Mouse (Mus musculus): ENCODE data around the gene Fam193a. TPM values are rescaled to one million over a fixed set of nuclear protein-coding genes. Genes with fewer than 3 reads are reported as not detected.

Gene Fam193a
- polyA plus RNA-seq, 1 experiment from 2014 or later, result 10.3 TPM

DNA sequence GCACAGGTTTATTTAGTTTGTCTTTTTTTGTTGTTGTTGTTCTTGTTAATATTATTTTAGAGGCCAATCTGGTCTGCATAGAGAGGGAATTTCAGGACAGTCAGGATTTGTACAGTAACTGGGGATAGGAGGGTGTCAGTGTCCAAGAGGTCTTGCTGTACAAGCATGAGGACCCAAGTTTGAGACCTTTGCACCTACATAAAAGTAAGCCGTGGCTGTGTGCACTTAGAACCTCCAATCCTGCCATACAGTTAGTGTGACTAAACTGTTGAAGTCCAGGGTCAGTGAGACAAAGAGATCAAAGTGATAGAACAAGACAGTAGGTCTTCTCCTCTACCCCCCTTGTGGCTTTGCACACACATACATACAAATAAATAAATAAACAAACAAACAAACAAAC lies 64.1 kb downstream of the Fam193a start:
- Histone ChIP-seq H3K27ac (ENCODE audit: low read length) (no peak overlapping the region), H3K36me3 (ENCODE audit: control insufficient read depth, insufficient read depth, low read length) (peaks cover 51% of the 10 kb centered on the region)
- WGBS, result 89% methylated on average over 1 of the region's 1 CpGs

DNA sequence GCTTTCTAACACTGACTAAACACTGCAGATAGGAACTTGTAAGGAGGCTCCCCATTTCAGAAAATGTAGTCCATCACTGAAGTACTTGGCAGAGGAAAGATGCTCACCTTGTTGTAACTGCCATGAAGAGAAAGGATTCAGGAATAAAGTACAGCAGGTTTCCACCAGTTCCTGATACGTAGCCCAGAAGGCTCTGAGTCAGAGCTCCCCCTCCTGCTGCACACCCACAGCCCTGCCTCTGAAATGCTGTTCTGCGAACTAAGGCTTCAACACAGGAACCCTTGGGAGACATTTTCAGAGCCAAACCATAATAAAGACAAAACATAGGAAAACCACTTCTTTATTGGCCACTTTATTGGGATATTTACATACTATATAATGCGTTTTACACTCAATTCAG lies 64.5 kb downstream of the Fam193a start:
- Histone ChIP-seq H3K4me2 (ENCODE audit: low read depth, low read length) (no peak overlapping the region), H3K27me3 (ENCODE audit: control insufficient read depth, insufficient read depth, low read depth, low read length) (no peaks in the 10 kb centered on the region), H3K4me3 (ENCODE audit: low read length) (no peak overlapping the region), H3K27ac (ENCODE audit: low read length) (no peak overlapping the region), H3K36me3 (ENCODE audit: control insufficient read depth, insufficient read depth, low read length) (peaks cover 54% of the 10 kb centered on the region), H3K4me1 (replicated peaks; ENCODE audit: control insufficient read depth, insufficient read depth, low read length) (0 out of 2 replicates have a peak, but pooled peaks cover 3% of the 10 kb centered on the region), H3K9me3 (ENCODE audit: control insufficient read depth, low read length) (no peaks in the 10 kb centered on the region), H3K9ac (ENCODE audit: low read length) (no peak overlapping the region)
- no peak for ATAC-seq (ENCODE audit: low read depth)
- WGBS, result 91% methylated on average over 3 of the region's 3 CpGs

More for the DNA sequence above, 64.1 kb downstream of the Fam193a start:
- Histone ChIP-seq H3K4me3 (ENCODE audit: low read length) (no peak overlapping the region), H3K9me3 (ENCODE audit: control insufficient read depth, low read length) (no peaks in the 10 kb centered on the region), H3K4me2 (ENCODE audit: low read depth, low read length) (no peak overlapping the region), H3K9ac (ENCODE audit: low read length) (no peak overlapping the region), H3K27me3 (ENCODE audit: control insufficient read depth, insufficient read depth, low read depth, low read length) (no peaks in the 10 kb centered on the region), H3K4me1 (replicated peaks; ENCODE audit: control insufficient read depth, insufficient read depth, low read length) (0 out of 2 replicates have a peak, but pooled peaks cover 3% of the 10 kb centered on the region)
- no peak for ATAC-seq (ENCODE audit: low read depth)

DNA sequence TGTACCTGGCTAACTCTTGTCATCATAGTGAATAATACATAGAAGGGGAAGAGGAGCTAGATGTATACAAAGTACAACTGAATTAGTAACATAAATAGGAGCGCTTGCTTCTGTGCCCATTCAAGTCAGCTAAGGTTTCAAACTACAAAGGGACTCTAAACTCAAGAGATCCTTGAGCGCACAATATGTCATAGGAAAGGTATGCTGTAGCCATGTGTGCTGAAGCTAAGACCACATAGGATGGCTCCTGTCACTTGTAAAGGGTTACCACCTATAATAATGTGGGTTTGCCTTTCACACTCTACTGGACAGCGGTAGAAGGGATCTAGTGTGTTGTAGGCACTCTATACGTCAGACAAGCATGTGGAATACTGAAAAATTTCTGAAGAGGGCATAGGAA lies 68.3 kb downstream of the Fam193a start:
- Histone ChIP-seq H3K9ac (ENCODE audit: low read length) (no peak overlapping the region), H3K4me2 (ENCODE audit: low read depth, low read length) (no peak overlapping the region), H3K27me3 (ENCODE audit: control insufficient read depth, insufficient read depth, low read depth, low read length) (no peaks in the 10 kb centered on the region), H3K4me3 (ENCODE audit: low read length) (no peak overlapping the region), H3K36me3 (ENCODE audit: control insufficient read depth, insufficient read depth, low read length) (peaks cover 56% of the 10 kb centered on the region), H3K9me3 (ENCODE audit: control insufficient read depth, low read length) (no peaks in the 10 kb centered on the region), H3K4me1 (replicated peaks; ENCODE audit: control insufficient read depth, insufficient read depth, low read length) (0 out of 2 replicates have a peak, but pooled peaks cover 3% of the 10 kb centered on the region), H3K27ac (ENCODE audit: low read length) (no peak overlapping the region)
- 0 out of 2 replicates have a peak, but pooled peaks have one; percentile 43 for ATAC-seq (ENCODE audit: low read depth)
- WGBS, result 73% methylated on average over 4 of the region's 4 CpGs

GRCm38 (mm10) chr5:34438659-34439058 lies 68.9 kb downstream of the Fam193a start:
- ATAC-seq (ENCODE audit: low read depth), result no peak; the same call in 1 of the 2 replicates
- peaks cover 59% of the 10 kb centered on the region for H3K36me3 ChIP-seq (ENCODE audit: control insufficient read depth, insufficient read depth, low read length)
- 65% methylated on average over 1 of the region's 1 CpGs for WGBS
- no peak overlapping the region for H3K9ac ChIP-seq (ENCODE audit: low read length)
- H3K4me1 ChIP-seq (replicated peaks; ENCODE audit: control insufficient read depth, insufficient read depth, low read length), result 0 out of 2 replicates have a peak, but pooled peaks cover 3% of the 10 kb centered on the region
- H3K4me2 ChIP-seq (ENCODE audit: low read depth, low read length), result no peak overlapping the region
- no peak overlapping the region for H3K27ac ChIP-seq (ENCODE audit: low read length)
- no peak overlapping the region for H3K4me3 ChIP-seq (ENCODE audit: low read length)
- H3K9me3 ChIP-seq (ENCODE audit: control insufficient read depth, low read length), result no peaks in the 10 kb centered on the region
- H3K27me3 ChIP-seq (ENCODE audit: control insufficient read depth, insufficient read depth, low read depth, low read length), result no peaks in the 10 kb centered on the region

DNA sequence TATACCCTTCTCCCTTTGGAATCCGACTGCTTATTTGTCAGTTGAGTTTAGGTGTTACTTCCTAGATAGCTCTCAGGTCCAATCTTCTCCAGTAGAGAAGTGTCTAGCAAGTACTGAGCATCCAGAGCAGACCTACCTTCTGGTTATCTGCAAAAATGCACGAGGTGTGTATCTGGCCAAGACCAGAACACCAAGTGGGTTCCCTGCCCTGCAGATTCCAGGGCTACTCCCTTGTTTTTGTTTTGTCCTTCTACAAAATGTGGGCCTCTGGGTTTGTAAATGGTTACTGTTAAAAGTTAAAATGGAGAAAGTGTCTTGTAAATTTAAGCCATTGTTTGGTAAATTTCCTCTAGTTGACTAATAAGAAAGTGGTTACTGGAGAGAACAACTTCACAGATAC lies 70.0 kb downstream of the Fam193a start:
- Histone ChIP-seq H3K4me2 (ENCODE audit: low read depth, low read length) (no peak overlapping the region), H3K9ac (ENCODE audit: low read length) (no peak overlapping the region), H3K4me3 (ENCODE audit: low read length) (no peak overlapping the region), H3K36me3 (ENCODE audit: control insufficient read depth, insufficient read depth, low read length) (peaks cover 60% of the 10 kb centered on the region), H3K4me1 (replicated peaks; ENCODE audit: control insufficient read depth, insufficient read depth, low read length) (0 out of 2 replicates have a peak, but pooled peaks cover 3% of the 10 kb centered on the region), H3K27me3 (ENCODE audit: control insufficient read depth, insufficient read depth, low read depth, low read length) (no peaks in the 10 kb centered on the region), H3K27ac (ENCODE audit: low read length) (no peak overlapping the region), H3K9me3 (ENCODE audit: control insufficient read depth, low read length) (no peaks in the 10 kb centered on the region)
- WGBS, result 94% methylated on average over 2 of the region's 2 CpGs
- ATAC-seq (ENCODE audit: low read depth), result no peak

DNA sequence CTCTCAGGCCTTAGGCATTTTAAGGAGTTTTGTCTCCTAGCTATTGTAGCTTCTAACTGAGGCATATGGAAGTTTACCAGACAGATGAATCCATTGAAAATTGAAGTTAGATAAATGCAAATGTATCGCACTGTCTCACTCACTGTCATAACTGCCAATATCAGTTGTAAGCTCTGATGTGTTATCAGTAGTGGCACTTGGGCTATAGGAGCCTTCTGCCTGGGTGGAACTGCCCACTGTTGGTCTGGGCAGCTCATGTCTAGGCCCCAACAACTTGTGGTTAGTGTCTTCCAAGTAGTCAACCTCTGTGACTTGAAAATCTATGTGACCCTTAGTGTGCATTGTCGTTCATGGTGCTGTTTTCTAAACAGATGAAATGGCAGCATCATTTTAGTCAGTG lies 72.1 kb downstream of the Fam193a start:
- no peak overlapping the region for H3K4me3 ChIP-seq (ENCODE audit: low read length)
- no peaks in the 10 kb centered on the region for H3K9me3 ChIP-seq (ENCODE audit: control insufficient read depth, low read length)
- no peak overlapping the region for H3K4me2 ChIP-seq (ENCODE audit: low read depth, low read length)
- H3K9ac ChIP-seq (ENCODE audit: low read length), result no peak overlapping the region
- ATAC-seq (ENCODE audit: low read depth), result no peak
- WGBS, result 94% methylated on average over 2 of the region's 2 CpGs
- H3K36me3 ChIP-seq (ENCODE audit: control insufficient read depth, insufficient read depth, low read length), result peaks cover 55% of the 10 kb centered on the region
- H3K27ac ChIP-seq (ENCODE audit: low read length), result no peak overlapping the region
- H3K4me1 ChIP-seq (replicated peaks; ENCODE audit: control insufficient read depth, insufficient read depth, low read length), result 0 out of 2 replicates have a peak, but pooled peaks cover 3% of the 10 kb centered on the region
- no peaks in the 10 kb centered on the region for H3K27me3 ChIP-seq (ENCODE audit: control insufficient read depth, insufficient read depth, low read depth, low read length)

DNA sequence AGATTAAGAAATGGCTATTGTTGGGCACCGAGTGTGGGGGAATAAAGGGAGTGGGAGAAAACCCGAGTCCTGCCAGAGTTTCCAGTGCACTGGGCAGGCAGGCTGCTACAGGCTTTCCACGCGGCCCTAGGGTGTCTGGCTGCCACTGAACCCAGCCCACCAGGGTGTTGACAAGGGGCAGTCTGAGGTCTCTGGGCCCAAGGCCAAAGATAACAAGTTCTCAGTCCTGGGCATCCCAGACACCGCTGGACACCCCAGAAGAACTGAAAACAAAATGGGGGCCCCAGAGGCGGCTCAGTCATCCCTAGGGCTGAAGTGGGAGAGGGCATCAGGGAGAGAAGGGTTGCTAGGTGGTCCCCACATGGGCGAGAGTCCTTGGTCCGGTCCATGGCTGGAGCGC lies 76.5 kb downstream of the Fam193a start:
- Histone ChIP-seq H3K27me3 (ENCODE audit: control insufficient read depth, insufficient read depth, low read depth, low read length) (no peaks in the 10 kb centered on the region), H3K4me2 (ENCODE audit: low read depth, low read length) (no peak overlapping the region), H3K9me3 (ENCODE audit: control insufficient read depth, low read length) (no peaks in the 10 kb centered on the region), H3K4me1 (replicated peaks; ENCODE audit: control insufficient read depth, insufficient read depth, low read length) (no peaks in the 10 kb centered on the region), H3K36me3 (ENCODE audit: control insufficient read depth, insufficient read depth, low read length) (peaks cover 38% of the 10 kb centered on the region), H3K4me3 (ENCODE audit: low read length) (no peak overlapping the region), H3K27ac (ENCODE audit: low read length) (no peak overlapping the region), H3K9ac (ENCODE audit: low read length) (no peak overlapping the region)
- 75% methylated on average over 9 of the region's 9 CpGs for WGBS
- ATAC-seq (ENCODE audit: low read depth), result no peak

GRCm38 (mm10) chr5:34458994-34459393 lies 89.3 kb downstream of the Fam193a start:
- Histone ChIP-seq H3K27me3 (ENCODE audit: control insufficient read depth, insufficient read depth, low read depth, low read length) (no peaks in the 10 kb centered on the region), H3K27ac (ENCODE audit: low read length) (no peak overlapping the region), H3K9ac (ENCODE audit: low read length) (no peak overlapping the region), H3K9me3 (ENCODE audit: control insufficient read depth, low read length) (no peaks in the 10 kb centered on the region), H3K4me3 (ENCODE audit: low read length) (no peak overlapping the region), H3K36me3 (ENCODE audit: control insufficient read depth, insufficient read depth, low read length) (peaks cover 33% of the 10 kb centered on the region), H3K4me2 (ENCODE audit: low read depth, low read length) (no peak overlapping the region), H3K4me1 (replicated peaks; ENCODE audit: control insufficient read depth, insufficient read depth, low read length) (no peaks in the 10 kb centered on the region)
- ATAC-seq (ENCODE audit: low read depth), result no peak
- WGBS, result 82% methylated on average over 1 of the region's 1 CpGs

DNA sequence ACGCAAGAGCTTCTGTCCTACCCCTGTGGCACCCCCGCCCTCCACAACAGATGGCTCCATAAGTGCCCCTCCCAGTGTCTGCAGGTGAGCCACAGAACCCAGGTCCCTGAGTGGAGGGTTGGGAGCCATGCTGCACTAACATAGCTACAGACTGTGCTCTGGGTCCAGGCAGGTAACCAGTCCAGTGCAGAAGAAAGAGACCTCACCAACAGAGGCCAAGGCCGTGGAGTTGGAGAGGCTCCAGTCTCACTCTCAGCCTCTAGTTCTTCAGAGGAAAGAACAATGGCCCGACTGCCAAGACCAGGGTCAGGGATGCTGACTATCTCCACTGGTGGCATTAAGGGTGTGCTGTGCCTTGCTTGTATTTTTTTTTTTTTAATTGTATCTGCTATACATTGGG lies 91.6 kb downstream of the Fam193a start:
- peaks cover 51% of the 10 kb centered on the region for H3K36me3 ChIP-seq (ENCODE audit: control insufficient read depth, insufficient read depth, low read length)
- WGBS, result 94% methylated on average over 4 of the region's 4 CpGs
- H3K9ac ChIP-seq (ENCODE audit: low read length), result no peak overlapping the region
- H3K27me3 ChIP-seq (ENCODE audit: control insufficient read depth, insufficient read depth, low read depth, low read length), result no peaks in the 10 kb centered on the region
- H3K4me1 ChIP-seq (replicated peaks; ENCODE audit: control insufficient read depth, insufficient read depth, low read length), result no peaks in the 10 kb centered on the region
- H3K4me3 ChIP-seq (ENCODE audit: low read length), result no peak overlapping the region
- no peak overlapping the region for H3K4me2 ChIP-seq (ENCODE audit: low read depth, low read length)
- no peaks in the 10 kb centered on the region for H3K9me3 ChIP-seq (ENCODE audit: control insufficient read depth, low read length)
- no peak overlapping the region for H3K27ac ChIP-seq (ENCODE audit: low read length)
- ATAC-seq (ENCODE audit: low read depth), result no peak

- Histone ChIP-seq H3K4me2 (ENCODE audit: low read depth, low read length) (no peak overlapping the region), H3K9me3 (ENCODE audit: control insufficient read depth, low read length) (no peaks in the 10 kb centered on the region), H3K27ac (ENCODE audit: low read length) (no peak overlapping the region), H3K9ac (ENCODE audit: low read length) (no peak overlapping the region), H3K36me3 (ENCODE audit: control insufficient read depth, insufficient read depth, low read length) (peaks cover 56% of the 10 kb centered on the region), H3K4me1 (replicated peaks; ENCODE audit: control insufficient read depth, insufficient read depth, low read length) (no peaks in the 10 kb centered on the region), H3K4me3 (ENCODE audit: low read length) (no peak overlapping the region), H3K27me3 (ENCODE audit: control insufficient read depth, insufficient read depth, low read depth, low read length) (no peaks in the 10 kb centered on the region)
- no peak for ATAC-seq (ENCODE audit: low read depth)
- 86% methylated on average over 6 of the region's 6 CpGs for WGBS
Observed at GRCm38 (mm10) chr5:34461841-34462240, 92.1 kb downstream of the Fam193a start.

Measured in lung, embryonic 16.5 days (tissue).